Mouse (Mus musculus): ENCODE data around the gene Pak1.

The Pak1 gene

GRCm38 (mm10) chr7:97863512-97863911 is 75.2 kb downstream of the Pak1 start:
- DNase-seq: no peak

GRCm38 (mm10) chr7:97864531-97864930 is 76.2 kb downstream of the Pak1 start:
- no peak for DNase-seq

- DNase-seq: no peak
These were observed 79.5 kb downstream of the Pak1 start for GRCm38 (mm10) chr7:97867866-97868265.

GRCm38 (mm10) chr7:97868766-97869165 is 80.4 kb downstream of the Pak1 start:
- no peak for DNase-seq

- peak in 1 of 2 experiments; percentile 8 for DNase-seq
These were observed 84.1 kb downstream of the Pak1 start for GRCm38 (mm10) chr7:97872396-97872795.

- no peak for DNase-seq
These were observed 85.0 kb downstream of the Pak1 start for GRCm38 (mm10) chr7:97873317-97873716.

GRCm38 (mm10) chr7:97877846-97878538 is 89.7 kb downstream of the Pak1 start:
- DNase-seq: no peak

GRCm38 (mm10) chr7:97911646-97912045 is 123.3 kb downstream of the Pak1 start:
- no peak for DNase-seq

- DNase-seq: no peak
These were observed 126.6 kb downstream of the Pak1 start for GRCm38 (mm10) chr7:97914833-97915516.

- DNase-seq: no peak
These were observed 131.4 kb downstream of the Pak1 start, which contains the start of gene Gdpd4 for GRCm38 (mm10) chr7:97919742-97920141. TSS of gene Gdpd4 (plus strand) at chr7:97919955.

- no peak for DNase-seq
These were observed 137.5 kb downstream of the Pak1 start for GRCm38 (mm10) chr7:97925819-97926218.

GRCm38 (mm10) chr7:97926978-97927377 is 138.6 kb downstream of the Pak1 start:
- DNase-seq: no peak

- no peak for DNase-seq
These were observed 156.1 kb downstream of the Pak1 start for GRCm38 (mm10) chr7:97944485-97944884.
